Mouse (Mus musculus) spleen, adult 2 months (tissue): ENCODE results near the gene Pmis2.

Experiments
- CTCF ChIP-seq: fragments of 200-500 bp; IDR thresholded peaks from 2 replicates; pipeline ENCODE4 v1.5.1; 2011; ENCODE audit warnings: mild to moderate bottlenecking, inconsistent platforms; ENCODE audit not compliant: insufficient read depth, insufficient read length, insufficient replicate concordance; ENCODE audit errors: extremely low read depth
- POLR2A ChIP-seq: fragments of 200-500 bp; IDR thresholded peaks from 2 replicates; pipeline ENCODE4 v1.6.1; 2011; ENCODE audit warnings: low read depth, low read length, inconsistent platforms

DNA sequence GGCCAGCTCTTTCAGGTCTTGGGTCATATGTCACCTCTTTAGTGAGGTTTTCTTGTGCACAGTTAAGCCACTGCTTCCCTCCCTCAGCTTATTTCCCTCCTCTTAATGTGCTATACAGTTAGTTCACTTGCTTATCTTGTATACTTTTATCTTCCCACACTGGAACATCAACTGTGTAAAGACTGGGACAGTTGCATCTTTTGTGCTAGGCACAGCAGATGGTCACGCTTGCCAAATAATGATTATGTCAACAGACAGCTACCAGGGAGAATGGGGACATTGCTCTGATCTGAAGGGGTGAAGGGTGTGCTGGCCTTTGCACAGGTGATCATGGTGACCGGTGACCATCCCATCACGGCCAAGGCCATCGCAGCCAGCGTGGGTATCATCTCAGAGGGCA, 48.3 kb upstream of the Pmis2 start:
- TF ChIP-seq POLR2A (no peak), CTCF (no peak)
